Mouse (Mus musculus): ENCODE data around the gene Adarb1. TPM values are rescaled to one million over a fixed set of nuclear protein-coding genes. Genes with fewer than 3 reads are reported as not detected.
A peak's percentile ranks its signal among the peaks of the same experiment; 100 is the strongest.

The Adarb1 gene
- polyA plus RNA-seq, 1 experiment from 2014 or later: 1.1 TPM

DNA sequence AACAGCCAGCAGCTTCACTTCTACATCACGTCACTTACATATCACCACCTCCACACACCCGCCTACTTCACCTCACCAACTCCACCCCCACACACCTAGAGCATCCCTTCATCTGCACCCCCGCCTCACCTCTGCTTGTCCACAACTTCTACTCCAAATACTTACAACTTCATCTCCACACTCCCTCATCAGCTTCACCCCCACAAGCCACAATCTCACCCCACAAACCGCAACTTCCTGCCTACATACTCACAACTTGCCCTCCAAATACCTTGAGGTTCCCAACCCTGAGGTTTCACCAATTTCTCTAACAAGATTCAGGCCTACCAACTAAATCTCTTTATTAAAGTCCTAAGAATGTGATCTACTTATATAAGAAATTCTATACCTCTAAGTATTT, 51.1 kb downstream of the Adarb1 start:
- Histone ChIP-seq H3K9ac (ENCODE audit: low read depth, low read length) (no peak overlapping the region), H3K4me2 (ENCODE audit: low read depth, low read length) (no peak overlapping the region), H3K27ac (ENCODE audit: low read length) (no peak overlapping the region), H3K9me3 (replicated peaks; ENCODE audit: control insufficient read depth, low read length) (no peaks in the 10 kb centered on the region), H3K27me3 (ENCODE audit: control insufficient read depth, insufficient read depth, low read depth, low read length) (no peaks in the 10 kb centered on the region), H3K36me3 (ENCODE audit: control insufficient read depth, insufficient read depth) (no peaks in the 10 kb centered on the region), H3K4me1 (ENCODE audit: control insufficient read depth, low read depth, low read length) (no peaks in the 10 kb centered on the region), H3K4me3 (ENCODE audit: low read depth, low read length) (no peak overlapping the region)
- no peak for ATAC-seq (ENCODE audit: low read depth)
- WGBS (ENCODE audit: insufficient replicate concordance): 36% methylated on average over 4 of the region's 4 CpGs

DNA sequence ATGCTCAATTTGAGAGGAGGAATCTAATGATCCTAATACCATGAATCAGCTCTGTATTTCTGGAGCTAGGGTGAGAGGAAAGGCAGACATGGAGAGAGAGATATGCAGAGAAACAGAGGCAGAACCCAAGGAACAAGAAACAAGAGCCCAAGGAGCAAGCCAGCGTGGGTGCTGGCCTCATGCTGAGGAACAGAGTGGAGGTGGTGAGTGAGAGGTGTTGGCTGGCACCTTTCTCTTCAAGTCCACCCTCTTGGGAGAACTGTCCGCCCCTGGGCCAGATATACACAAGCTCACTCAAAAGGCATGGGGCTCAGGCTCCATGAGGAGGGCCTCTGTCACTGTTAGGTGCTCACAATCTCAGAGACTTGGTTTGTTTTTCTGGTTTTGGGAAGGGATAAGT, 52.9 kb downstream of the Adarb1 start:
- Histone ChIP-seq H3K4me3 (ENCODE audit: low read depth, low read length) (no peak overlapping the region), H3K27ac (ENCODE audit: low read length) (no peak overlapping the region)
- ATAC-seq (ENCODE audit: low read depth): no peak

DNA sequence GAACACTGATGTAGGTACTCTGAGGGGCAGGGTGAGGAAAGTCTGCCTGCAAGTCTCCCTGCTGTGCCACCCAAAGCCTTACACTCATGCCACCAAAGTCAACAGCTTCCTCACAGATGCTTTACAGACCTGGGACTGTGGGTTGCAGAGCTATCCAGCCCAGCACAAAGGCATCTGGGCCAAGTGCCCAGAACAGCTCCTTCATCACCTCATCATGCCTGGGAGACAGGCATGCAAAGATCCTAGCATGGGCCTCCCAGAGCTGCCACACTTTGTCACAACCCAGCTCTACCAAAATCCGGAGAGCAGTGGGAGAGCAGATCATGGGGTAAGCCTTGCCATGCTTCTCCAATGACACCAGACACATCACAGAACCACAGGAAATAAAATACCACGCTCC, 57.6 kb downstream of the Adarb1 start:
- Histone ChIP-seq H3K4me3 (ENCODE audit: low read depth, low read length) (no peak overlapping the region), H3K4me2 (ENCODE audit: low read depth, low read length) (no peak overlapping the region), H3K9ac (ENCODE audit: low read depth, low read length) (no peak overlapping the region), H3K9me3 (replicated peaks; ENCODE audit: control insufficient read depth, low read length) (no peaks in the 10 kb centered on the region), H3K27ac (ENCODE audit: low read length) (no peak overlapping the region), H3K4me1 (ENCODE audit: control insufficient read depth, low read depth, low read length) (no peaks in the 10 kb centered on the region), H3K27me3 (ENCODE audit: control insufficient read depth, insufficient read depth, low read depth, low read length) (no peaks in the 10 kb centered on the region), H3K36me3 (ENCODE audit: control insufficient read depth, insufficient read depth) (no peaks in the 10 kb centered on the region)
- no peak for ATAC-seq (ENCODE audit: low read depth)
- WGBS (ENCODE audit: insufficient replicate concordance): 46% methylated on average over 2 of the region's 2 CpGs

More for the DNA sequence above, 52.9 kb downstream of the Adarb1 start:
- H3K4me2 ChIP-seq (ENCODE audit: low read depth, low read length): no peak overlapping the region
- no peaks in the 10 kb centered on the region for H3K9me3 ChIP-seq (replicated peaks; ENCODE audit: control insufficient read depth, low read length)
- H3K36me3 ChIP-seq (ENCODE audit: control insufficient read depth, insufficient read depth): no peaks in the 10 kb centered on the region
- H3K4me1 ChIP-seq (ENCODE audit: control insufficient read depth, low read depth, low read length): no peaks in the 10 kb centered on the region
- no peak overlapping the region for H3K9ac ChIP-seq (ENCODE audit: low read depth, low read length)
- H3K27me3 ChIP-seq (ENCODE audit: control insufficient read depth, insufficient read depth, low read depth, low read length): no peaks in the 10 kb centered on the region
- 47% methylated on average over 2 of the region's 2 CpGs for WGBS (ENCODE audit: insufficient replicate concordance)

DNA sequence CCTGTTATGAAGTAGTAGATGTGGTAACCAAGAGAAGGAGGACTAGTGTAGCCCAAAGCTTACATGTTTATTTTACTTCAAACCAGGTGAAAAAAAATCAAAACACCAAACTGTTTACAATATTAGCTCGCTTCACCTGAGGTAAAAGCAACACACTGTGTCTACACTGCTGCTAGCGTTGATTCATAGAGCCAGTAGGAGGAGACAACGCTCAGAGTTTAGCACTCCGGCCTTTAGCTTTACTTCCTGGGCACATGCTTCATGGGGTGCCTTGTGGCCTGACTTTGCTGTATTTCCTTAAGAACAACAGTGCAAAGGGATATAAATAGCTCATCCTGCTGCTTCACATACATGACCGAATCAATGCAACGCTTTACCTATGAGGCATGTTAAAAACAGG, 60.1 kb downstream of the Adarb1 start:
- H3K36me3 ChIP-seq (ENCODE audit: control insufficient read depth, insufficient read depth): no peaks in the 10 kb centered on the region
- H3K9ac ChIP-seq (ENCODE audit: low read depth, low read length): no peak overlapping the region
- H3K4me2 ChIP-seq (ENCODE audit: low read depth, low read length): no peak overlapping the region
- H3K4me1 ChIP-seq (ENCODE audit: control insufficient read depth, low read depth, low read length): no peaks in the 10 kb centered on the region
- no peaks in the 10 kb centered on the region for H3K27me3 ChIP-seq (ENCODE audit: control insufficient read depth, insufficient read depth, low read depth, low read length)
- 69% methylated on average over 6 of the region's 6 CpGs for WGBS (ENCODE audit: insufficient replicate concordance)
- H3K9me3 ChIP-seq (replicated peaks; ENCODE audit: control insufficient read depth, low read length): no peaks in the 10 kb centered on the region
- no peak overlapping the region for H3K27ac ChIP-seq (ENCODE audit: low read length)
- no peak overlapping the region for H3K4me3 ChIP-seq (ENCODE audit: low read depth, low read length)
- ATAC-seq (ENCODE audit: low read depth): no peak

DNA sequence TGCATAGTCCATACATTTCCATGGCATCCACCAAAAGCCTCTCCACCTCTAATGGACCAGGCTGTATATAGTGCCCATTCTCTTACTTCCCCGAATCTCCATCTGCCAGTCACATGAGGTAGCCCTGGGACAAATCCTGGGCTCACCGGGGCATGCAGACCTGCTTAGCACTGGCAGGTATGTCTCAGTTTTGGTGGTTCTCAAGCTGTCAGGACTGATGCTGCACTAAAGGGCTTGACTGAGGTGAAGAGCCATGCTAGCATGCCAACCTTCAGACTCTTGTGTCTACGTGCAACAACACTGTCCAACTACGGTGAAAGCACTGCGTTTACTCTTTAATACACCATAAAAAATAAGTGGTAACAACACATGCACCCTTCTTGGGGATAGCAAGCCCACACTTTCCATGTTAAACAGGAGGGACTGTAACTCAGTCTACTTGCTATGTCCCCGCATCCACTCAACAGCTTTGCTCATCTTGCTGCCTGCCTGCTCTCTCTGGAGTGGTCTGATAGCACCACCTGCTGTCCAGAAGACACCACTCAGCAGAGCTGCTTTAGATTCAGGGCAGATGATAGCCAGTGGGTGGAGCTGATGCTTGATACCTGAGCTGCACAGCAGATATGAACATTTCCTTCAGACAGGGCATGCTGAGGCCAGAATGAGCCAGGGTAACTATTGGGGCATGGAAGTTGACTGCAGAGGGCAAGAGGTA, 64.9 kb downstream of the Adarb1 start:
- no peaks in the 10 kb centered on the region for H3K4me1 ChIP-seq (ENCODE audit: control insufficient read depth, low read depth, low read length)
- 0 out of 2 replicates have a peak, but pooled peaks have one; percentile 41 for ATAC-seq (ENCODE audit: low read depth)
- H3K36me3 ChIP-seq (ENCODE audit: control insufficient read depth, insufficient read depth): no peaks in the 10 kb centered on the region
- H3K9me3 ChIP-seq (replicated peaks; ENCODE audit: control insufficient read depth, low read length): no peaks in the 10 kb centered on the region
- no peak overlapping the region for H3K4me3 ChIP-seq (ENCODE audit: low read depth, low read length)
- H3K9ac ChIP-seq (ENCODE audit: low read depth, low read length): no peak overlapping the region
- H3K27ac ChIP-seq (ENCODE audit: low read length): no peak overlapping the region
- no peak overlapping the region for H3K4me2 ChIP-seq (ENCODE audit: low read depth, low read length)
- 63% methylated on average over 6 of the region's 6 CpGs for WGBS (ENCODE audit: insufficient replicate concordance)
- H3K27me3 ChIP-seq (ENCODE audit: control insufficient read depth, insufficient read depth, low read depth, low read length): no peaks in the 10 kb centered on the region

DNA sequence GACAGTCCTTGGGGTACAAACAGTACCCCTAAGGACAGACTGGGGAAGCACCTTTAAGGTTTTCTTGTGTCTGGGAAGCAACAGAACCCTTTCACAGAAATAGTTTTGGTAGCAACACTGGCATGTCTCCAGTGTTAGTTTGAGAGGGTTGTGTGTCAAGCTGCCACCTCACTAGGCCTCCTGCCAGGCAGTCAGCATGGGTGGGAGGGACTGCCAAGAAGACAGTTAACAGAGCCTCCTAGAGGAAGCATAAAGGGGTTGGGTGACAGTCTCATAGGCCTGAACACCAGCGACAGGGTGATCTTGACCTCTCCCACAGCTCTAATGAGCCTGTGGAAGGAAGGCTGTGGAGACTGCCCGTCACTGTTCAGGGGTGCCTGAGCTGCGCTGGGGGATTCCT, 75.2 kb downstream of the Adarb1 start:
- Histone ChIP-seq H3K9me3 (replicated peaks; ENCODE audit: control insufficient read depth, low read length) (no peaks in the 10 kb centered on the region), H3K27me3 (ENCODE audit: control insufficient read depth, insufficient read depth, low read depth, low read length) (no peaks in the 10 kb centered on the region), H3K9ac (ENCODE audit: low read depth, low read length) (no peak overlapping the region), H3K4me2 (ENCODE audit: low read depth, low read length) (no peak overlapping the region), H3K27ac (ENCODE audit: low read length) (no peak overlapping the region), H3K36me3 (ENCODE audit: control insufficient read depth, insufficient read depth) (no peaks in the 10 kb centered on the region), H3K4me1 (ENCODE audit: control insufficient read depth, low read depth, low read length) (no peaks in the 10 kb centered on the region), H3K4me3 (ENCODE audit: low read depth, low read length) (no peak overlapping the region)
- no peak for ATAC-seq (ENCODE audit: low read depth)
- 62% methylated on average over 3 of the region's 3 CpGs for WGBS (ENCODE audit: insufficient replicate concordance)

DNA sequence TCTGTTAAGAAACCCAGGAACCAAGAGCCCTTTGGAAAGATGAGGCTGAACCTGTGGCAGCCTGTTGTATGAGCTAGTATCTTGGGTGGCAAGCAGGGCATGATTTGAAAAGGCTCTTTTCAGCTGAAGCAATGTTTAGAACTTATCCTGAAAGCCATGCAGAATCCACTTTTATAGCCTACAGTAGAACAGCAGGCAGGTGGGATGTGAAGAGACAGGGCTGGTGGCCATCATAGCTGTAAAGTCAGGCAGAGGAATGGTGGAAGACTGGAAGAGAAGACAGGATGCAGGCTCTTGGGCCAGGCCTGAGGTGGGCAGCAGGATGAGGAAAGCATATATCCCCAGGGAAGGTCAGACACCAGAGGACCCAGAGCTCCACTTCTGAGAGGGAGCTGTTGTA, 76.4 kb downstream of the Adarb1 start:
- H3K4me3 ChIP-seq (ENCODE audit: low read depth, low read length): no peak overlapping the region
- no peaks in the 10 kb centered on the region for H3K4me1 ChIP-seq (ENCODE audit: control insufficient read depth, low read depth, low read length)
- H3K4me2 ChIP-seq (ENCODE audit: low read depth, low read length): no peak overlapping the region
- H3K27ac ChIP-seq (ENCODE audit: low read length): no peak overlapping the region
- no peaks in the 10 kb centered on the region for H3K9me3 ChIP-seq (replicated peaks; ENCODE audit: control insufficient read depth, low read length)
- H3K36me3 ChIP-seq (ENCODE audit: control insufficient read depth, insufficient read depth): no peaks in the 10 kb centered on the region
- no peak overlapping the region for H3K9ac ChIP-seq (ENCODE audit: low read depth, low read length)
- ATAC-seq (ENCODE audit: low read depth): no peak
- no peaks in the 10 kb centered on the region for H3K27me3 ChIP-seq (ENCODE audit: control insufficient read depth, insufficient read depth, low read depth, low read length)

DNA sequence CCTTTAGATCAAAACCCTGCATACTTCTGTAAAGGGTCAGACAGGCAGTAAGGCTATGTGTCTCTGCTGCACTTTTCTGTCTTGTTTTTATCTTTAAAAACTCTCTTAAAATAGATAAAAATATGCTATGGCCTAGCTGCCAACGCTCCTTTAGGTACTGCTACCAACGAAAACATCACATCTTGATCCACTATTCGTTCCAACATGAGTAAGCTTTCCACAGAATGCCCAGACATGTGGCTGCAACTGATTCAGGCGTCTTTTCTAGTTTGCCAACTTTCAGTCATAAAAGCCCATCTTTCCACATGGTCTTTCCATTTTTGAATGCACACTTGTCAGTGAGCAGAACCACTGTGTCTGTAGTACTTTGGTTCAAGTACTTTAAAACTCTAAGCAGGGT, 77.0 kb downstream of the Adarb1 start:
- WGBS (ENCODE audit: insufficient replicate concordance): 54% methylated on average over 4 of the region's 4 CpGs
- Histone ChIP-seq H3K9me3 (replicated peaks; ENCODE audit: control insufficient read depth, low read length) (no peaks in the 10 kb centered on the region), H3K4me2 (ENCODE audit: low read depth, low read length) (no peak overlapping the region), H3K36me3 (ENCODE audit: control insufficient read depth, insufficient read depth) (no peaks in the 10 kb centered on the region), H3K4me1 (ENCODE audit: control insufficient read depth, low read depth, low read length) (no peaks in the 10 kb centered on the region), H3K4me3 (ENCODE audit: low read depth, low read length) (no peak overlapping the region), H3K9ac (ENCODE audit: low read depth, low read length) (no peak overlapping the region), H3K27me3 (ENCODE audit: control insufficient read depth, insufficient read depth, low read depth, low read length) (no peaks in the 10 kb centered on the region), H3K27ac (ENCODE audit: low read length) (no peak overlapping the region)
- ATAC-seq (ENCODE audit: low read depth): no peak

DNA sequence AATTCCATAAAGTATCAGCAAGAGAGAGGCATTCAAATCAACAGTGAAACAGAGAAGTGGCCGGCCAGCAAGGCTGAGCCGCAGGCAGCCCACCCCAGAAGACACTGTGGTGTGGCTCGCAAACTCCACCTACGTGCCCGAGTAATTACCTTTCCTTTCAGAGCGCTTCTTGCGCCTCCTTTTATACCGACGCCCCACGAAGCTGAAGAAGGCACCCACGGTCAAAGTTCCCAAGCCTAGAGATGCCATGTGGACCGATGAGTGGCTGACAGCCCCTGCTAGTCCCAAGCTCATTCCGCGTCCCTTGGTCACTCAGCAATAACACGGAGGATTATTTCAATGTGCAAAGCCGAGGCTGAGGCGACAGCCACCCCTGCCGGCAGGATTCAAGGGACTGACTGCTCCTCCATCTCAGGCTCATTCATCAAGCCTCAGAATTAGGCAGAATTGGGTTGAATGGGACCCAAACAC, 78.2 kb downstream of the Adarb1 start:
- H3K9ac ChIP-seq (ENCODE audit: low read depth, low read length): no peak overlapping the region
- H3K4me3 ChIP-seq (ENCODE audit: low read depth, low read length): no peak overlapping the region
- no peaks in the 10 kb centered on the region for H3K4me1 ChIP-seq (ENCODE audit: control insufficient read depth, low read depth, low read length)
- ATAC-seq (ENCODE audit: low read depth): no peak
- H3K4me2 ChIP-seq (ENCODE audit: low read depth, low read length): no peak overlapping the region
- H3K9me3 ChIP-seq (replicated peaks; ENCODE audit: control insufficient read depth, low read length): no peaks in the 10 kb centered on the region
- H3K36me3 ChIP-seq (ENCODE audit: control insufficient read depth, insufficient read depth): no peaks in the 10 kb centered on the region
- 50% methylated on average over 18 of the region's 18 CpGs for WGBS (ENCODE audit: insufficient replicate concordance)
- H3K27me3 ChIP-seq (ENCODE audit: control insufficient read depth, insufficient read depth, low read depth, low read length): no peaks in the 10 kb centered on the region
- no peak overlapping the region for H3K27ac ChIP-seq (ENCODE audit: low read length)
